Mouse (Mus musculus) heart, postnatal 10 days (tissue): ENCODE data around the gene Gm8897. TPM values are rescaled to one million over a fixed set of nuclear protein-coding genes. Genes with fewer than 3 reads are reported as not detected.
"Not testable (repeated sequence)": the region's sequence is repeated elsewhere in the genome, so short reads cannot be mapped to it uniquely, and the experiment has no call there.

Experiments used
- DNase-seq, 2 experiments: peaks; one replicate each; pipeline ENCODE4 v3.0.0; 2021
- intact Hi-C: fragments of 180-260 bp; cut with DNase I; formaldehyde crosslinking; loops from one replicate; pipeline ENCODE4 v1.15.1; 2025
- total RNA-seq, 2 experiments: library from RNA; stranded (reverse); gene quantifications; 2 replicates each; pipeline ENCODE4 v1.2.3; 2021

Gene Gm8897
- total RNA-seq = not detected

DNA sequence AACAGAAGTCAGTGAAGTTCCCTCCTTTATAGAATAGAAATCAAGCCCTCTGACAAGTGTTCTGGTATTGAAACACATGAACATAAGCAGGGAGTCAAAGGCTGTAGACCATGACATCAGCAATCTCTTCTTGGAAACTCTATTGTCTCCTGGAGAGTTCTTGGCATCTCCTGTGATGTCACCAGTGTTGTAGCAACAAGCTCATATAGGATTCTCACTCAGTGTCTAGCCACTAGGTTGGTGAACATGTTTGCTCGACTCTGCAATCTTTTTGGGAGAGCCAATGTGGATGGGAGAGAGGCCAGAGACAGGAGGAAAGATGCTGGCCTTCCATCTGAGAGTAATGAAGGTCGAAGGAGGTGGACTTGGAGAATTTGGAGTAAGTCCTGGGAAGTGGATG, at the start of gene Gm8897:
Gene Gm8897, plus strand, starts transcription at position 301 of the 400 bp plus-strand sequence.
- intact Hi-C loops, DNase-seq: not testable (repeated sequence)

DNA sequence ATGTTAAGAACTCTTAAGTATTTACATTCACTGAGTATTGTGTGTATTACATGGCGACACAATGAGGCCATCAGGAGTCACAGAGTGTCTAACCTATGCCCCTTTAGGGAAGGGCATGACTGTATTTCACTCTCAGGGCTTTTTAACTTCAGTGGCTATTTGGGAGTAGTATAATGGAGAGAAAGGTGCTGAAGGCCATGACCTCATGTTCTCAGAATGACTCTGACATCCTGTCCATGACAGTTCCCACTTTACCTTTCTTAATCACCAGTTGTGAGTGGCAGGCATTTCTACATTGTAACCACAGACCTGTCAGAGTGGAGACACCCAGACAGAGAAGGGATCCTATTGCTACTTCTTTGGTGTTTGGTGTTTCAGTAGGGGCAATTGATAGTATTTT, 473 bp downstream of the Gm8897 start:
- intact Hi-C loops, DNase-seq: not testable (repeated sequence)

Other genes starting within 250 kb of the Gm8897 start
- gene Gm5861, start 233.3 kb upstream of the Gm8897 start, total RNA-seq = not detected
- gene Gm8890, start 160.4 kb upstream of the Gm8897 start, total RNA-seq = not detected
- not detected for gene Speer1, start 74.9 kb upstream of the Gm8897 start, total RNA-seq
- not detected for gene Gm8906, start 86.3 kb downstream of the Gm8897 start, total RNA-seq
- not detected for gene Gm6460, start 178.5 kb downstream of the Gm8897 start, total RNA-seq